Mouse (Mus musculus) limb, embryonic 14.5 days (tissue): Measurements from ENCODE around the gene Bcar1. TPM values are rescaled to one million over a fixed set of nuclear protein-coding genes. Genes with fewer than 3 reads are reported as not detected.

Experiments
- ATAC-seq: fragments of 200-750 bp; cut with Nextera tagmentation; 2 replicates; pipeline ENCODE4 v1.8.0; 2017; ENCODE audit warnings: low read depth, moderate number of reproducible peaks, moderate TSS enrichment; ENCODE audit not compliant: low FRiP score
- DNase-seq: peaks from one replicate; pipeline ENCODE4 v3.0.0-alpha.2; 2015; ENCODE audit warnings: low spot score
- H3K27ac ChIP-seq: fragments of 300-500 bp; sonication (generic); replicated peaks from 2 replicates; pipeline ENCODE4 v1.5.1; 2014; ENCODE audit warnings: low read depth, mild to moderate bottlenecking, low read length, moderate library complexity, mixed read lengths
- H3K27me3 ChIP-seq: fragments of 300-500 bp; sonication (generic); 2 replicates; pipeline ENCODE4 v1.6.1; 2014; ENCODE audit warnings: low read length, mixed read lengths; ENCODE audit not compliant: control insufficient read depth, insufficient read depth
- H3K36me3 ChIP-seq: fragments of 300-500 bp; sonication (generic); 2 replicates; pipeline ENCODE4 v1.6.1; 2014; ENCODE audit warnings: mild to moderate bottlenecking, low read length, moderate library complexity, mixed read lengths; ENCODE audit not compliant: control insufficient read depth, insufficient read depth
- H3K4me1 ChIP-seq: fragments of 300-500 bp; sonication (generic); 2 replicates; pipeline ENCODE4 v1.6.1; 2014; ENCODE audit warnings: antibody characterized with exemption, low read length, mixed read lengths; ENCODE audit not compliant: control insufficient read depth, insufficient read depth
- H3K4me2 ChIP-seq: fragments of 300-500 bp; sonication (generic); replicated peaks from 2 replicates; pipeline ENCODE4 v1.6.1; 2014; ENCODE audit warnings: low read depth, mild to moderate bottlenecking, low read length, moderate library complexity; ENCODE audit not compliant: severe bottlenecking
- H3K4me3 ChIP-seq: fragments of 300-500 bp; sonication (generic); replicated peaks from 2 replicates; pipeline ENCODE4 v1.5.1; 2014; ENCODE audit warnings: low read length
- H3K9ac ChIP-seq: fragments of 300-500 bp; sonication (generic); 2 replicates; pipeline ENCODE4 v1.6.1; 2014; ENCODE audit warnings: mild to moderate bottlenecking, low read depth, low read length, moderate library complexity; ENCODE audit not compliant: severe bottlenecking
- H3K9me3 ChIP-seq: fragments of 300-500 bp; sonication (generic); 2 replicates; pipeline ENCODE4 v1.6.1; 2016; ENCODE audit warnings: low read length; ENCODE audit not compliant: control insufficient read depth
- POLR2A ChIP-seq: fragments of 200-500 bp; IDR thresholded peaks from 2 replicates; pipeline ENCODE4 v1.8.0; 2012; ENCODE audit warnings: inconsistent platforms, mild to moderate bottlenecking, moderate library complexity, borderline replicate concordance; ENCODE audit not compliant: insufficient read depth, insufficient read length; ENCODE audit errors: extremely low read depth
- WGBS: fragments of 180-500 bp; shearing (Covaris S2); extraction: QIAGEN DNeasy Blood & Tissue Kit; methylation state at CpG from one replicate; pipeline ENCODE4 v1.1.7; 2014; 5-methylcytosine and 5-hydroxymethylcytosine counted together
- polyA plus RNA-seq, 2 experiments: library from polyadenylated mRNA; depleted of rRNA in 1 of 2; stranded (reverse) in 1 of 2; unstranded in 1 of 2; fragments of >200 nt; fragmentation: Nextera tagmentation in 1 of 2; extraction: Ambion mirVana in 1 of 2; gene quantifications; 2 replicates each; pipeline versions ENCODE4 v1.2.1 to v1.2.3; 2012 to 2014

Bcar1 gene
- polyA plus RNA-seq, 2 experiments: 40.7 to 55.5 TPM

DNA sequence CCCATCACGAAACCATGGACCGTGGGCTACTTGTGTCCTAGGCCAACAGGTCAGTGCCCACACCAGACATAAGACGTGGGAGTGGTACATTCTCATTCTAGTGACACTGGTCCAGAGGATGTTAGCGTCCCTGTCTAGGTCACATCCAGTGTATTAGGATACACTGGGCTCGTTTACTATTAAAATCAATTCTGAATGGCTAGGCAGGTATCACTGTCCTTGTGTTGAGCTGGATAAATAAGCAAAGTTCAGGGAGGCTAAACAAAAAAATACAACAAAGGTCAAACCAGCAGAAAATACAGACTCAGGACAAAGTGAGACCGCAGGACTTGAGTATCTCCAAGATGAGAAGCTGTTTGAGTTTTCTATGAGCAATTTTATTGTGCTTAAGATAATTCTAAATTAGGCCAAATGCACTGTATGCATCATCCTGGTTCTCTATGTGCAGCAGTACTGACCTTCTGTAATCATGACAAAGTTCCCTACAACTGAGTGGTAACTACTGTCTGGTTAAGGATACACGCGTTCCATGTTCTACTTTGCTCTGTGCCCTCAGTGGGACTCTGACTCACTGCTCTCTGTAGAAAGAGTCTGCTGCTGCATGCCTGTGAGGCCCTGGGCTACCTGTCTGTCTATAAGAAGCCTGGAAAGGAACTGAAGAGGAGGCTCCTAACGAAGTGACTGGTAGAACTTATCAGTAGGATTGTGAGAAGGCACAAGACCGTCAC is 37.3 kb upstream of the Bcar1 start:
- no peak for TF ChIP-seq POLR2A
- H3K4me3 ChIP-seq: no peak overlapping the region
- H3K9me3 ChIP-seq: no peaks in the 10 kb centered on the region
- H3K27ac ChIP-seq: no peak overlapping the region
- H3K27me3 ChIP-seq: no peaks in the 10 kb centered on the region
- H3K4me2 ChIP-seq: no peak overlapping the region
- H3K4me1 ChIP-seq: peaks cover under 1% of the 10 kb centered on the region; the same call in 1 of the 2 replicates
- peaks cover 27% of the 10 kb centered on the region for H3K36me3 ChIP-seq
- ATAC-seq: no peak
- no peak overlapping the region for H3K9ac ChIP-seq
- DNase-seq: no peak
- 93% methylated on average over 10 of the region's 10 CpGs for WGBS

DNA sequence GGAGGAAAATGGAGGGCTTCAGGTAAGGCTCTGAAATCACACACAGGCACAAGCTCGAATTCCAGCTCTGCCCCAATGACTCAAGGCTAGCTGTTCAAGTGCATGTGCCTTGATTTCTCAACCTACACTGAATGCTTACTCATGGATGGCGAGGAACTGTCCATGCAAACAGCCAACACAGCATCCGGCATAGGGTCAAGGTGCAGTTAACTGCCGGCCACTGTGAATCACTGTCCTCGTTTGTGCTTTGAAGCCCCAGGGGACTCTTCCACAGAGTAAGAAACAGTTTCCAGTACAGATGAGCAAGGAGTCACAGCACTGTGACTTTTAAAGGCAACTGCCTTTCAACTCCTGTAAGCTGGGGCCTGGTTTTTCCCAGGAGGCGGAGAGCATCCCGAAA is 36.1 kb upstream of the Bcar1 start:
- Histone ChIP-seq H3K4me1 (no peaks in the 10 kb centered on the region), H3K27me3 (no peaks in the 10 kb centered on the region), H3K9me3 (no peaks in the 10 kb centered on the region), H3K27ac (no peak overlapping the region), H3K4me3 (no peak overlapping the region), H3K9ac (no peak overlapping the region), H3K36me3 (peaks cover 36% of the 10 kb centered on the region), H3K4me2 (no peak overlapping the region)
- WGBS: 69% methylated on average over 7 of the region's 7 CpGs
- TF ChIP-seq POLR2A: no peak
- no peak for ATAC-seq
- DNase-seq: no peak

DNA sequence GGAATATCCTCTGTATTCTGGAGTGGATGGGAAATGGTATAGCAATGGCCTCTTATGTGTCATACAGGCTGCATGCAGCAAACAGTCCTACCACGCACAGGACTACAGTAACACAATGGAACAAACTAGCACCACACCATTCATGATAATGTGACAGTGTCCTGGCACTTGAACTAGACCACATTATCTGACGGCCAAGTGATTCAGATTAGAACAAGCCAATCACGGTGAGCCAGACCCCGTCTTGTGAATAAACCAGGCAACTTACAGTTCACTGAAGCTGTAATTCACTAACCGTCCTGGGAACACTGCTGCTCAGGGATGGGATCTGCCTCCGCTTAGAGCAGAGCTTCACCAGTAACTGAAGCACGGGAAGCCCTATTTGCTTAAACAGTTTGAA is 35.2 kb upstream of the Bcar1 start:
- Histone ChIP-seq H3K4me3 (no peak overlapping the region), H3K36me3 (peaks cover 41% of the 10 kb centered on the region), H3K27me3 (no peaks in the 10 kb centered on the region), H3K9me3 (no peaks in the 10 kb centered on the region), H3K9ac (no peak overlapping the region), H3K4me1 (no peaks in the 10 kb centered on the region), H3K4me2 (no peak overlapping the region), H3K27ac (no peak overlapping the region)
- no peak for ATAC-seq
- no peak for DNase-seq
- no peak for TF ChIP-seq POLR2A
- WGBS: 79% methylated on average over 7 of the region's 7 CpGs

- ATAC-seq (no peak), DNase-seq (no peak)
- no peak overlapping the region for H3K9ac ChIP-seq
- H3K9me3 ChIP-seq: no peaks in the 10 kb centered on the region
- no peak for TF ChIP-seq POLR2A
- H3K4me1 ChIP-seq: no peaks in the 10 kb centered on the region
- no peak overlapping the region for H3K4me2 ChIP-seq
- H3K27ac ChIP-seq: no peak overlapping the region
- H3K4me3 ChIP-seq: no peak overlapping the region
- H3K36me3 ChIP-seq: peaks cover 48% of the 10 kb centered on the region
- no peaks in the 10 kb centered on the region for H3K27me3 ChIP-seq
- WGBS: 91% methylated on average over 4 of the region's 4 CpGs
These were observed 32.9 kb upstream of the Bcar1 start for GRCm38 (mm10) chr8:111776492-111776891.

DNA sequence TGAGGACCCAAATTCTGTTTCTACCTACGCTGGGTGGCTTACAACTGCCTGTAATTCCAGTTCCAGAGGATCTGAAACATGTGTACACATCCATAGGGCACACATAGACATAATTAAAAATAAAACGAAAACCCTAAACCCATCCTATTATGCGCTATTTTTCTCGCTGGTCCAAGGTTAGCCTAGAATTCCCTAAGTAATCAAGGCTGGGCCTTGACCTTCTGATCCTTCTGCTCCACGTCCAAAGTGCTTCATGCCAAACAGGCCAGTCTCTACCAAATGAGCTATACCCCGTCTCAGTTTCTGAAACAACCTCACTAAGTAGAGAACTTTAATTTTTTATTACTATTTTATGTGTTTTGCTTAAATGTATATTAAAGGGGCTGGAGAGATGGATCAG is 32.2 kb upstream of the Bcar1 start:
- Histone ChIP-seq H3K27ac (no peak overlapping the region), H3K9ac (no peak overlapping the region), H3K4me2 (no peak overlapping the region), H3K4me3 (no peak overlapping the region), H3K27me3 (no peaks in the 10 kb centered on the region), H3K36me3 (peaks cover 51% of the 10 kb centered on the region), H3K9me3 (no peaks in the 10 kb centered on the region), H3K4me1 (no peaks in the 10 kb centered on the region)
- 92% methylated on average over 6 of the region's 6 CpGs for WGBS
- no peak for ATAC-seq
- no peak for DNase-seq
- TF ChIP-seq POLR2A: no peak
